Mouse (Mus musculus): ENCODE measurements around the gene Sfxn3.

DNA sequence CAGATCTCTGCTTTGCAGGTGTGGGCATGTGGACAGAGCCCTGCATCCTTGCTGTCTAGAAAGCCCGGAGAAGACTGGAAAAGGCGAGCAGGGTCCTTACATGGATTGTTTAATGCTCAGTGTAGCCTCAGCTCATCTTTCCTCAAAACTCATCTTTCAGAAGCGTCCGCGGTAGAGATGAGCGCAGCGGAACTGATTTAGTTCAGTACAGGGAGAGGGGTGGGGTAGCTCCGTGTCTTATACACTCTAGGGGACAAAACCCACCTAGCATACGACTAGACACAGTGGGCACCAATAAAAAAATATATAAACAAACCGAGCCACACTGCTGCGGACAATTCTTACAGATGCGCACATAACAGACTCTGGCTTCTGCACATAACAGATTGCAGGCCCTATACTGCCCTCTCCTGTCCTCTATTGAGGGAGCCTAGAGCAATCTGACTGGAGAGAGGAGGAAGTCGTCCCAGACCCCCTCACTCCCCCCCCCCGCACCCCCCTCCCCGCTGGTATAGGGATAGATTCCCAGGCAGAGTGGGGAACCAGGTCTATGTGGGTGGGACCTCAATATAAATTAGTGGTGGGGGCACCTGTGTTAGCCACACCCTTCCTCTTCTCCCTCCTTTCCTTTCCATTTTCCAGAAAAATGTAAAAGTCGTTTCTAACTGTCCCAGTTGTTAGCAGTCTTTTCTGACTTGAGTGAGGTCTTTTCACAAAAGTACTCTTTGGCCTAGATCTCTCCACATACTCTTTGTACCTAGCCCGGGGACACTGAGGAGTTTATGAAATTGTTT is 31.9 kb downstream of the Sfxn3 start:
- TF ChIP-seq ZC3H11A (IDR thresholded peaks at IDR 0.05; ENCODE audit: low read depth, low read length) (peak; percentile 52; the same call in 1 of the 2 replicates), E2F4 (IDR thresholded peaks at IDR 0.05; ENCODE audit: borderline replicate concordance, low read depth, low read length) (no peak), POLR2A (IDR thresholded peaks at IDR 0.05; ENCODE audit: control insufficient read depth in 1 of 2, insufficient read depth in 1 of 2, low read depth in 1 of 2, low read length in 2 of 2, poor library complexity in 1 of 2) (no peak), GATA1 (IDR thresholded peaks at IDR 0.05; ENCODE audit: low read depth, low read length) (no peak), USF2 (IDR thresholded peaks at IDR 0.05; ENCODE audit: borderline replicate concordance in 1 of 2, insufficient read depth in 1 of 2, low read depth in 1 of 2, low read length in 2 of 2) (no peak), MXI1 (IDR thresholded peaks at IDR 0.05; ENCODE audit: low read depth, low read length) (no peak), USF1 (IDR thresholded peaks at IDR 0.05; ENCODE audit: low read depth, low read length) (no peak)

Data from MEL (cell line).